Mouse (Mus musculus) thymus, postnatal 36 days (tissue): ENCODE measurements around the gene Itga11.
"Not testable (repeated sequence)": the region's sequence is repeated elsewhere in the genome, so short reads cannot be mapped to it uniquely, and the experiment has no call there.

Experiments used
- DNase-seq, 2 experiments: peaks; one replicate each; pipeline ENCODE4 v3.0.0; 2022; ENCODE audit warnings: mixed read lengths in 2 of 2

The Itga11 gene

GRCm38 (mm10) chr9:62677641-62678549 is at the start of gene Itga11:
TSS of gene Itga11 (plus strand) at chr9:62677826.
- DNase-seq: no peak

- DNase-seq: no peak
Measured at GRCm38 (mm10) chr9:62630631-62631240, 46.9 kb upstream of the Itga11 start.

GRCm38 (mm10) chr9:62632392-62632791 is 45.2 kb upstream of the Itga11 start:
- DNase-seq: no peak

GRCm38 (mm10) chr9:62638045-62638444 is 39.6 kb upstream of the Itga11 start:
- DNase-seq: no peak

GRCm38 (mm10) chr9:62639686-62640085 is 37.9 kb upstream of the Itga11 start:
- DNase-seq: no peak

- DNase-seq: no peak
Measured at GRCm38 (mm10) chr9:62640188-62640587, 37.4 kb upstream of the Itga11 start.

GRCm38 (mm10) chr9:62645716-62646400 is 31.8 kb upstream of the Itga11 start:
- no peak for DNase-seq

GRCm38 (mm10) chr9:62646721-62647183 is 30.9 kb upstream of the Itga11 start:
- DNase-seq: no peak

GRCm38 (mm10) chr9:62649444-62649843 is 28.2 kb upstream of the Itga11 start:
- DNase-seq: no peak

GRCm38 (mm10) chr9:62650764-62651163 is 26.9 kb upstream of the Itga11 start:
- no peak for DNase-seq

GRCm38 (mm10) chr9:62654336-62654735 is 23.3 kb upstream of the Itga11 start:
- no peak for DNase-seq

- DNase-seq: no peak
Measured at GRCm38 (mm10) chr9:62658016-62658415, 19.6 kb upstream of the Itga11 start.

- DNase-seq: no peak
Measured at GRCm38 (mm10) chr9:62659026-62659425, 18.6 kb upstream of the Itga11 start.

GRCm38 (mm10) chr9:62660971-62661370 is 16.7 kb upstream of the Itga11 start:
- DNase-seq: not testable (repeated sequence)

GRCm38 (mm10) chr9:62663443-62663842 is 14.2 kb upstream of the Itga11 start:
- no peak for DNase-seq

GRCm38 (mm10) chr9:62664115-62664725 is 13.4 kb upstream of the Itga11 start:
- DNase-seq: no peak

GRCm38 (mm10) chr9:62665892-62666291 is 11.7 kb upstream of the Itga11 start:
- no peak for DNase-seq

- no peak for DNase-seq
Measured at GRCm38 (mm10) chr9:62668503-62668902, 9.1 kb upstream of the Itga11 start.

- no peak for DNase-seq
Measured at GRCm38 (mm10) chr9:62673241-62673640, 4.4 kb upstream of the Itga11 start.

- no peak for DNase-seq
Measured at GRCm38 (mm10) chr9:62675172-62675571, 2.5 kb upstream of the Itga11 start.

GRCm38 (mm10) chr9:62678550-62679155 is 1.0 kb downstream of the Itga11 start:
- DNase-seq: no peak

GRCm38 (mm10) chr9:62679398-62679797 is 1.8 kb downstream of the Itga11 start:
- DNase-seq: no peak

GRCm38 (mm10) chr9:62684311-62684710 is 6.7 kb downstream of the Itga11 start:
- no peak for DNase-seq
